9 mouse cellular contexts compared by ENCODE assay signal in the genomic region with DNA sequence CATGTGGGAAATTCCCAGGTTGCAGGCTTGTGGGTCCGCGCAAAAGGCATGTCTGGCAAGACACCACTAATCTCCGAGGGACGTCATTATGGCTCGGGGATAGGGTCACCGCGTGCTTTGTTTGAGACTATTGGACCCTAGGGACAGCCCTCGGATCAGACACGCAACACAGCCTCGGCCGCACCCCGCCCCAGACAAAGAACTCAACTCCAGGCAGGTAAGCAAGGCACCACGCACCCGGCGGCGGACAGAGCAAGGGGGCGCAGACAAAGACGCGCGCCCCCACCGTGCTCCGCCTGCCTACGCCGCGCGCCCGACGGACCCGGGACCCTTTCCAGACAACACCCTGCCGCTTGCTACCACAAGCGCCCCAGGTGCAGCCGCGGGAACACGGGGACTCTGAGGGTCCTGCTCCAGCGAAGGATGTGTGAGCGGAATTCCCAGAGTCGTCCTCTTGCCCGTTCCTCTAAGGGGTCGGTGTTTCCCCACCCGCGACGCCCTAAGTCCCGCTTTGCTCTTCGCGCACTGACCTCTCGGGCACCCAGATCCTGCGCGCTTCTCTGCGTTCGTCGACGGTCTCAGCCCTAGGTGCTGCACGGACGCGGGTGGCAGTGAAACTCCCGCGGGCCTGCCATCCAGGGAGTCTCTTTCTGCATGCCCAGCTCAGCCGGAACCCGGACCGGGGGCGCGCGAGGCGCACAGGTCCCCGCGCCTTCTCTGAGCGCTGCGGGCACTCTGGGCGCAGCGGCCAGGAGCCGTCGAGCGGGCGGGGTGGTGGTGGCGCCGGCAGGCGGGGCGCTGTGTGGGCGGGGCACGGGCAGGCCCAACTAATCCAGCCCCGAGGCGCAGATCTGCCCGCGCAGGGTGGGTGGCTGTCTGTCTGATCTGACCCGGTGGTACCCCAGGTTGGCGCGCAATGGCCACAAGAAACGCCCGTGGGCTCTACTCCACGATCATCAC. TPM values are rescaled to one million over a fixed set of nuclear protein-coding genes. Genes with fewer than 3 reads are reported as not detected.
DNase-seq lines count a peak whose midpoint lies in the region; ATAC-seq and TF ChIP-seq lines count a peak whose summit lies in the region.
"Had no signal": no experiment of that assay in that cellular context is flagged by ENCODE, and none has a peak within 500 bp of the region (broad histone marks: within the 10 kb centered on the region; RNA-seq: fewer than 3 reads in every experiment).

No protein-coding gene starts in this region.

- WGBS in forebrain, embryonic 12.5 days, result under 1% methylated on average over 87 of the region's 90 CpGs
- WGBS in heart, postnatal 0 days, result 2% methylated on average over 90 of the region's 90 CpGs
- under 1% methylated on average over 88 of the region's 90 CpGs for WGBS in neural tube, embryonic 15.5 days

- ATAC-seq in forebrain, embryonic 12.5 days (ENCODE audit: low FRiP score), result peak; percentile 91
- peak; percentile 85 for ATAC-seq in heart, postnatal 0 days (ENCODE audit: insufficient read depth, low read depth)
- ATAC-seq in neural tube, embryonic 15.5 days (ENCODE audit: low FRiP score), result peak; percentile 84

- H3K36me3 ChIP-seq in forebrain, embryonic 12.5 days (replicated peaks), result peaks cover 1% of the 10 kb centered on the region
- no peaks in the 10 kb centered on the region for H3K36me3 ChIP-seq in heart, postnatal 0 days (replicated peaks; ENCODE audit: control insufficient read depth, insufficient read depth, low read length)
- H3K36me3 ChIP-seq in neural tube, embryonic 15.5 days, result no peaks in the 10 kb centered on the region

- H3K9ac ChIP-seq in forebrain, embryonic 12.5 days, result peak overlapping the region; percentile 80
- peak overlapping the region; percentile 43 for H3K9ac ChIP-seq in heart, postnatal 0 days (replicated peaks; ENCODE audit: low read depth, low read length)
- peak overlapping the region; percentile 67 for H3K9ac ChIP-seq in neural tube, embryonic 15.5 days (replicated peaks)

- peaks cover 36% of the 10 kb centered on the region for H3K4me1 ChIP-seq in forebrain, embryonic 12.5 days
- peaks cover 24% of the 10 kb centered on the region for H3K4me1 ChIP-seq in heart, postnatal 0 days (ENCODE audit: control insufficient read depth, insufficient read depth)
- peaks cover 38% of the 10 kb centered on the region for H3K4me1 ChIP-seq in neural tube, embryonic 15.5 days

- TF ChIP-seq CTCF in brain, embryonic 14.5 days (IDR thresholded peaks at IDR 0.05; ENCODE audit: borderline replicate concordance, extremely low read depth, insufficient read depth, insufficient read length), result no peak
- no peak for TF ChIP-seq CTCF in heart, postnatal 0 days (IDR thresholded peaks at IDR 0.05; ENCODE audit: low read depth)

- peak; percentile 92 for TF ChIP-seq POLR2A in brain, embryonic 14.5 days (IDR thresholded peaks at IDR 0.05; ENCODE audit: borderline replicate concordance, extremely low read depth, insufficient read depth, insufficient read length, poor library complexity, severe bottlenecking)

- peak overlapping the region; percentile 82 for H3K4me3 ChIP-seq in forebrain, embryonic 12.5 days (replicated peaks)
- H3K4me3 ChIP-seq in heart, postnatal 0 days (ENCODE audit: low read depth, low read length), result peak overlapping the region; percentile 56
- H3K4me3 ChIP-seq in neural tube, embryonic 15.5 days (replicated peaks), result peak overlapping the region; percentile 72

- H3K4me2 ChIP-seq in forebrain, embryonic 12.5 days, result peak overlapping the region; percentile 70
- peak overlapping the region; percentile 71 for H3K4me2 ChIP-seq in heart, postnatal 0 days (ENCODE audit: low read depth, low read length)
- H3K4me2 ChIP-seq in neural tube, embryonic 15.5 days, result peak overlapping the region; percentile 68

- H3K27me3 ChIP-seq in forebrain, embryonic 12.5 days, result peaks cover 4% of the 10 kb centered on the region; the same call in 1 of the 2 replicates
- no peaks in the 10 kb centered on the region for H3K27me3 ChIP-seq in heart, postnatal 0 days (ENCODE audit: control insufficient read depth, insufficient read depth, low read length)
- peaks cover 4% of the 10 kb centered on the region; the same call in 1 of the 2 replicates for H3K27me3 ChIP-seq in neural tube, embryonic 15.5 days (replicated peaks)

- peak; percentile 32 for DNase-seq in CD4-positive helper T cell, adult 2 months (ENCODE audit: low read depth, low spot score)
- DNase-seq in brain, embryonic 14.5 days (ENCODE audit: low read depth), result peak; percentile 90
- peak; percentile 68 for DNase-seq in heart, postnatal 0 days (ENCODE audit: low spot score)
- peak; percentile 74 to 84 for DNase-seq in kidney, postnatal 25 days
- DNase-seq in lung, adult 18-20 months, result peak; percentile 63 to 66
- peak; percentile 65 for DNase-seq in thymus, postnatal 4 days

- H3K27ac ChIP-seq in forebrain, embryonic 12.5 days, result peak overlapping the region; percentile 75
- no peak overlapping the region for H3K27ac ChIP-seq in heart, postnatal 0 days (ENCODE audit: low read depth)
- peak overlapping the region; percentile 52 for H3K27ac ChIP-seq in neural tube, embryonic 15.5 days (replicated peaks)

- TF ChIP-seq EP300 in heart, postnatal 0 days (IDR thresholded peaks at IDR 0.05; ENCODE audit: low read depth), result no peak

- H3K9me3 ChIP-seq in forebrain, embryonic 12.5 days, result no peaks in the 10 kb centered on the region
- no peaks in the 10 kb centered on the region for H3K9me3 ChIP-seq in heart, postnatal 0 days (replicated peaks; ENCODE audit: control insufficient read depth, low read length)
- no peaks in the 10 kb centered on the region for H3K9me3 ChIP-seq in neural tube, embryonic 15.5 days (replicated peaks)

RNA-seq across cellular contexts. Expression of gene Lrcol1, which starts 42.1 kb away (rescaled TPM):
- polyA plus RNA-seq in brain, embryonic 14.5 days (2012; rRNA removed), result not detected in 2 replicates
- polyA plus RNA-seq in forebrain, embryonic 12.5 days (2016; fragmentation: Nextera tagmentation; extraction: Ambion mirVana), result not detected in 2 replicates
- total RNA-seq in heart, postnatal 0 days (2014; rRNA removed; ENCODE audit: low replicate concordance), result not detected in 2 replicates
- polyA plus RNA-seq in heart, postnatal 0 days (2015; fragmentation: Nextera tagmentation; extraction: Ambion mirVana), result not detected in 2 replicates
- polyA plus RNA-seq in neural tube, embryonic 15.5 days (2015; fragmentation: Nextera tagmentation; extraction: Ambion mirVana), result not detected in 2 replicates
- total RNA-seq: MEL had no signal

RNA-seq across cellular contexts. Expression of gene P2rx2, which starts 43.6 kb away (rescaled TPM):
- 8.3 and 10.8 TPM in 2 replicates for polyA plus RNA-seq in brain, embryonic 14.5 days (2012; rRNA removed)
- 1.8 and 1.9 TPM in 2 replicates for polyA plus RNA-seq in forebrain, embryonic 12.5 days (2016; fragmentation: Nextera tagmentation; extraction: Ambion mirVana)
- total RNA-seq in heart, postnatal 0 days (2014; rRNA removed; ENCODE audit: low replicate concordance), result not detected in 2 replicates
- polyA plus RNA-seq in heart, postnatal 0 days (2015; fragmentation: Nextera tagmentation; extraction: Ambion mirVana), result not detected in 2 replicates
- polyA plus RNA-seq in neural tube, embryonic 15.5 days (2015; fragmentation: Nextera tagmentation; extraction: Ambion mirVana), result 9.8 and 11.3 TPM in 2 replicates

Comparison
In these comparisons a context has a peak if more than half of its experiments do, and no peak if none do; other contexts are left out.
1. DNase-seq: peak in every context shown above with its lines; median percentile 90 in brain, embryonic 14.5 days; 79 in kidney, postnatal 25 days; 68 in heart, postnatal 0 days; 65 in thymus, postnatal 4 days; 64 in lung, adult 18-20 months; 32 in CD4-positive helper T cell, adult 2 months.